Mouse (Mus musculus) neural tube, embryonic 12.5 days (tissue): ENCODE measurements at regions not wholly inside any gene's neighbourhood (a gene's known extent, or its start where the extent isn't known, plus 50 kb on each side); places are given as distances from the start of the nearest gene placed in this dataset.

Experiments
- ATAC-seq: fragments of 200-750 bp; cut with Nextera tagmentation; 2 replicates; pipeline ENCODE4 v1.8.0; 2017; ENCODE audit warnings: low read depth, mild to moderate bottlenecking, moderate TSS enrichment, moderate library complexity; ENCODE audit not compliant: low FRiP score
- H3K27ac ChIP-seq: fragments of 300-500 bp; sonication (generic); 2 replicates; pipeline ENCODE4 v1.5.1; 2016
- H3K27me3 ChIP-seq: fragments of 300-500 bp; sonication (generic); replicated peaks from 2 replicates; pipeline ENCODE4 v1.6.1; 2016; ENCODE audit warnings: mild to moderate bottlenecking
- H3K36me3 ChIP-seq: fragments of 300-500 bp; sonication (generic); 2 replicates; pipeline ENCODE4 v1.6.1; 2016; ENCODE audit warnings: mild to moderate bottlenecking
- H3K4me1 ChIP-seq: fragments of 300-500 bp; sonication (generic); 2 replicates; pipeline ENCODE4 v1.6.1; 2016
- H3K4me2 ChIP-seq: fragments of 300-500 bp; sonication (generic); replicated peaks from 2 replicates; pipeline ENCODE4 v1.6.1; 2016; ENCODE audit warnings: mild to moderate bottlenecking
- H3K4me3 ChIP-seq: fragments of 300-500 bp; sonication (generic); 2 replicates; pipeline ENCODE4 v1.5.1; 2016
- H3K9ac ChIP-seq: fragments of 300-500 bp; sonication (generic); 2 replicates; pipeline ENCODE4 v1.6.1; 2016; ENCODE audit warnings: mild to moderate bottlenecking
- H3K9me3 ChIP-seq: fragments of 300-500 bp; sonication (generic); 2 replicates; pipeline ENCODE4 v1.6.1; 2016; ENCODE audit warnings: mild to moderate bottlenecking
- WGBS: fragments of 180-500 bp; shearing (Covaris S2); methylation state at CpG from one replicate; pipeline ENCODE4 v1.1.7; 2016; 5-methylcytosine and 5-hydroxymethylcytosine counted together

DNA sequence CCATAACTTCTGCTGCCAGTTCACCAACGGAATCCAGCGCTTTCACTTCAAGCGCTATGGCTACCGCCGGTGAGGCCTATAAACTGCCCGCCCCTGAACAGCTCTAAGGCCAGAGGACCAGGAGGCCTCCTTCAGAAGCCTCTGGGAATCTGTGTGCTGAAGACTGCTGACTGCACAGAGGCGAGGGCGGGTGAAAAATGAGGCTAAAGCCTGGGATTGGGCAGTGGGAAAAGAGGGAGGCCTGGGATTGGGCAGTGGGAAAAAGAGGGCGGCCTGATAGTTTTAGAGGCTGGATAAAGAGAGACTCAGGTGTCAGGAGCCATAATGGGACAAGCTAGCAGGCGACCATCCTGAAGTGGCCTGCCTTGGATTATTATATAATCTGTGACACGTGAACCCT, 80.8 kb downstream of the Plekhb2 start:
- Histone ChIP-seq H3K9me3 (peaks cover 18% of the 10 kb centered on the region; the same call in 1 of the 2 replicates), H3K27me3 (no peaks in the 10 kb centered on the region), H3K36me3 (no peaks in the 10 kb centered on the region), H3K4me1 (no peaks in the 10 kb centered on the region), H3K4me3 (no peak overlapping the region), H3K4me2 (no peak overlapping the region), H3K9ac (no peak overlapping the region), H3K27ac (no peak overlapping the region)
- no peak for ATAC-seq
- WGBS: 88% methylated on average over 11 of the region's 11 CpGs

DNA sequence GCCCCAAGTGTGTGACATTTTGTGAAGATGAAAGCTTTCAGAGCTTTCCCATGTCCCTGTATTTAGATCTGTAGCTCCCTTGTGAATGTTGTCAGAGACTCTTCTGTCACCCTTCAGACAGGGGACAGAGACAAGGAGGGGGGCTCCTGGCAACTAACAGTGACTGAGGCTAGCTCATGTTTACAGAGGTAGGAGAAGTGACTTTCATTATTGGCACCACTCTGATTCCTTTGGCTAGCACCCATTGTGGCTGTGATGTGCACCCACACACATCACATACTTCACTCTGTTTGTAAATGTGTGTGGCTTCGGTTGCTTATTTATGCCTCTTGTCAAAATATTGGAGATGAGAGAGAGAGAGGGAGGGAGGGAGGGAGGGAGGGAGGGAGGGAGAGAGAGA, 93.4 kb downstream of the Plekhb2 start:
- no peak overlapping the region for H3K4me2 ChIP-seq
- WGBS: 94% methylated on average over 1 of the region's 1 CpGs
- no peak overlapping the region for H3K27ac ChIP-seq
- H3K9me3 ChIP-seq: no peaks in the 10 kb centered on the region
- no peak overlapping the region for H3K4me3 ChIP-seq
- H3K36me3 ChIP-seq: no peaks in the 10 kb centered on the region
- ATAC-seq: no peak
- H3K27me3 ChIP-seq: no peaks in the 10 kb centered on the region
- H3K4me1 ChIP-seq: no peaks in the 10 kb centered on the region
- H3K9ac ChIP-seq: no peak overlapping the region

DNA sequence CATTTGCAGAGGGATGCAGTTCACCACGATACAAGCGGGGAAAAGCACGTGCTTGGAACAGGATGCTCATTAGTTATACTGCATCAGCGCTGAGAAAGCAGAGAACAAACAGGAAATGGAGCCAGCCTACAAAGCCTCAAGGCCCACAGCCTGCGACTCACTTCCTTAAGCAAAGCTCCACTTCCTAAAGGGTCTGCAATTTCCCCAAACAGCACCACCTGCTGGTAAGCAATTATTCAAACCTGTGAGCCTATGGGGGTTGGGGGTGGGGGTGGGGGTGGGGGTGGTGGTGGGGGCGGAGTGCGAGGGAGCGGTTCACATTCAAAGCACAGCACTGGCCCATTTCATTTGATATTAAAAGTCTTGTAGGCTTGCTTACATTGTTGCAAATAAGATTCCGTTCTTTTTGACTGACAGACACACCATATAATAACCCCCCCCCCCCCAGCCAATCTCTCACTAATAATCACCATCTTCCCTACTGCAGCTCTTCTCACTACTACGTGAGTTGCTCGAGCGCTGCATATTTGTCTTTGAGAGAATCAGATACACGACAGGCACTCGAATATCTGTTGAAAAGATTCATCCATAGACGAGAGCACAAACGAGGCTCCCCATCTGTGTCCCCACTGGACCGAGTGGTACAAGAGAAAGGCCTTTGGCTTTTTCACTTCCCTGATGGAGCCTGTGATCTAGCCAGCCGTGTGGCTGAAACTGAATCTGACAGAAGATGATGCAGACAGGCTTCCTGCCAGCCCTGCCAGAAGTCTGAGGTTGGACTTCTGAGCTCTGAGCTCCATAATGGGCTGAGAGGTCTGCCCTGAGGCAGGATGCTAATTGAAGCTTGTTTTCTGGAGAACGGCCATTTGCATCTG, 112.1 kb downstream of the Plekhb2 start:
- Histone ChIP-seq H3K9ac (no peak overlapping the region), H3K4me2 (no peak overlapping the region), H3K4me1 (no peaks in the 10 kb centered on the region), H3K4me3 (no peak overlapping the region), H3K9me3 (0 out of 2 replicates have a peak, but pooled peaks cover 5% of the 10 kb centered on the region), H3K36me3 (no peaks in the 10 kb centered on the region), H3K27me3 (no peaks in the 10 kb centered on the region), H3K27ac (no peak overlapping the region)
- 84% methylated on average over 19 of the region's 19 CpGs for WGBS
- ATAC-seq: no peak

DNA sequence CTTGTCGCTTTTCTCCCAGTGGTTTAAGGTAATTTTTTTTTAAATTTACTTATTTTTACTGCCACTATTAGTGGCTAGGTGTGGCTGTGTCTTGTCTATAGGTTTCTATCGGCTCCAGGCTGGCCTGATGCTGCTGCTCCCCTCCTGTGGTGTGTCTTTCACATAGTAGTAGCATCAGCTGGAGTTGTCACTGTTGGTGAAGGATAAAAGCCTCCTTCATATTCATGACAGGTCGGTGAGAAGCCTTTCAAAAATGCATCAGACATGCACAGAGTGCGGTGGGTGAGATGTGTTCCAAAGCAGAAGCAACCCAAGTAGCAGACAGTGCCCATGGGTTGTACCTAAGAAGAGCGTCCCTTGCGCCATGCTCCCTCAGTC, 112.7 kb downstream of the Plekhb2 start:
- Histone ChIP-seq H3K4me2 (no peak overlapping the region), H3K27ac (no peak overlapping the region), H3K27me3 (no peaks in the 10 kb centered on the region), H3K36me3 (no peaks in the 10 kb centered on the region), H3K9ac (no peak overlapping the region), H3K4me3 (no peak overlapping the region), H3K9me3 (0 out of 2 replicates have a peak, but pooled peaks cover 5% of the 10 kb centered on the region), H3K4me1 (no peaks in the 10 kb centered on the region)
- WGBS: 76% methylated on average over 6 of the region's 6 CpGs
- no peak for ATAC-seq

DNA sequence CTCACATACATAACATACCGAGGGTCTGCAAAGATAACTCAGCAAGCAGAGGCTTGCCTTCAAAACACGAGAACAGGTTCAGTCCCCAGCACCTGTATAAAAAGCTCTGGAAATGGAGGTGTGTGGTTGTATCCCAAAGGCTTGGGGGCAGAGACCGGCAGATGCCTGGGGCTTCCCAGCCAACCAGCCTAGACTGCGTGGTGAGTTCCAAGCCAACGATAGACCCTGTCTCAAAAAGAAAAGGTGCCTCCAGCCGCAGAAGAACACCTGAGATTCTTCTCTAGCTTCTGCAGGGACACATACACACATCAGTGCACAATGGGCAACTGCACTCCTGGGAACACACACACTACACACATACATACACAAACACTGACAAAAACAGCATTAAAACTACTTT, 125.0 kb downstream of the Plekhb2 start:
- H3K4me1 ChIP-seq: no peaks in the 10 kb centered on the region
- peaks cover 17% of the 10 kb centered on the region for H3K9me3 ChIP-seq
- no peaks in the 10 kb centered on the region for H3K27me3 ChIP-seq
- 91% methylated on average over 6 of the region's 6 CpGs for WGBS
- H3K9ac ChIP-seq: no peak overlapping the region
- H3K4me3 ChIP-seq: no peak overlapping the region
- no peak overlapping the region for H3K4me2 ChIP-seq
- no peaks in the 10 kb centered on the region for H3K36me3 ChIP-seq
- no peak for ATAC-seq
- H3K27ac ChIP-seq: no peak overlapping the region

DNA sequence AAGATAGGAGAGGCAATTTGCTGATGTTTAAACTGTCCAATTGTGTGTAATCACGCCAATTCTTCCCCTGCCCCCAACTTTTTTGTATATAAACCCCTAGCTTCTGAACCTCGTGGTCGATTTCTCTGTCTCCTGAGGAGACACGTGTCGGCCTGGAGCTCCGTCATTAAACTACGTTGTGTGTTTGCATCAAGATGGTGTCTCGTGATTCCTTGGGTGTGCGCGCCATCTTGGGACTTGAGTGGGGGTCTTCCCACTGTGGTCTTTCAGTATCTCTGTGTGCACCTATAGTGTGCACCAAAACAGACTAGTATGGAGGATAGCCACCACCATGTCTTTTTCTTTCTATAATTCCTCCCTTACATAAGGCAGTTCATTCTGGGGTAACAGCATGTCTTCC, 128.4 kb downstream of the Plekhb2 start:
- H3K27ac ChIP-seq: no peak overlapping the region
- H3K27me3 ChIP-seq: no peaks in the 10 kb centered on the region
- ATAC-seq: no peak
- no peaks in the 10 kb centered on the region for H3K36me3 ChIP-seq
- WGBS: 92% methylated on average over 10 of the region's 10 CpGs
- no peaks in the 10 kb centered on the region for H3K4me1 ChIP-seq
- no peak overlapping the region for H3K4me2 ChIP-seq
- peaks cover 20% of the 10 kb centered on the region for H3K9me3 ChIP-seq
- no peak overlapping the region for H3K9ac ChIP-seq
- no peak overlapping the region for H3K4me3 ChIP-seq

DNA sequence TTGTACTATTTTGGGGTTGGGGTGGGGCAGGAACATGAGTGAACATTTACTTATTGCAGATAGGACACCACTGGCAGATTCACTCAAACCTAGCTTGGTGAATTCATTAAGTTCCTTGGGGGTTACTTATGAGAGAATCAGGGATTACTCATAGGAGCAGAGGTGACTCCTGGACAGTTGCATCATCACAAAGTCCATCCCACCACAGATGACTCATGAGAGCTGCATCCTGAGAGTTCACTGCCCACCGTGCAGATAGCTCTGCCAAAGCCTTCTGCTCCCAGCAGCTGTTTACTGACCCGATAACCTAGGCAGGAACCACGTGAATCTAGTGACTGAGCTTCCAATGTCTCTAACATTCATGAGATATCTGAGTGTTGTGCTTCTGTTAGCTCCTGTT, 129.6 kb downstream of the Plekhb2 start:
- WGBS: 84% methylated on average over 3 of the region's 3 CpGs
- Histone ChIP-seq H3K27ac (no peak overlapping the region), H3K4me3 (no peak overlapping the region), H3K36me3 (no peaks in the 10 kb centered on the region), H3K27me3 (no peaks in the 10 kb centered on the region), H3K4me2 (no peak overlapping the region), H3K4me1 (no peaks in the 10 kb centered on the region), H3K9ac (no peak overlapping the region), H3K9me3 (peaks cover 20% of the 10 kb centered on the region)
- no peak for ATAC-seq

DNA sequence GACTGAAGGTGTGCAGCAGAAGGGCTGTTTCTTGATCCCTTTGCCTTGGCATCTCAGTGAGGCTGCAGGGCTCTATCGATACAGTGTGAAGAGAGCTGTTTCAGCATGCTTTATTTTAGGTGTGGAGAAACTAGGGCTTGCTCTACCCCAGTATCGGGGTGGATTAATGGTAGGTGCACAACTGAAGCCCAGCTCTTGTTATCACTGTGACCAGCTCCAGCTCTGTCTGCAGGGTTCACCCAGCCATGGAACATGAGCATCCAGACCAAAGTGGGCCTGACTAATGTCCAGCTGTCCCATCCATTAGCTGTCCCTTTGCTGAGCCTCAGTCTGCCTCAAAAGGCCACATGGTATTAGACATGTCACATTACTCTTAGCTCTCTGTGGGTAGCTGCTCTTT, 132.2 kb downstream of the Plekhb2 start:
- no peaks in the 10 kb centered on the region for H3K4me1 ChIP-seq
- H3K9ac ChIP-seq: no peak overlapping the region
- H3K36me3 ChIP-seq: no peaks in the 10 kb centered on the region
- 88% methylated on average over 2 of the region's 2 CpGs for WGBS
- no peak overlapping the region for H3K4me2 ChIP-seq
- no peaks in the 10 kb centered on the region for H3K27me3 ChIP-seq
- peaks cover 20% of the 10 kb centered on the region for H3K9me3 ChIP-seq
- H3K4me3 ChIP-seq: no peak overlapping the region
- no peak overlapping the region for H3K27ac ChIP-seq
- no peak for ATAC-seq

DNA sequence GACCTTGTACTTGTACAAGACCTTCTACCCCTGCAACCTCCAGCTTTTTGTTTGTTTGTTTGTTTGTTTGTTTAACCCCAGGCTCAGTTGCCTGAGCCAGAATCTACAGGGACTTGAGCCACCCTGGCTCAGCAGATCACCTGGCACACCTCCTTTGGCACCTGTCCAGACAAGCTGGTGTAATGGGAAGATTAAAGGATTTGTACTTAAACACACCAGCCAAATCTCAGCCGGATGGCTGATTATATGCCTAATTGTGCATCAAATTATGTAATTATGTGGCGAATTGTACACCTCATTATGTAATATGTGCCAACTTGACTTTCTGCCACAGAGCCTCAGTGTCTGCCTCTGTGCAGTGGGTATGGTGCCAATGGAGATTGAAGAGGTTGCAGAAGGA, 133.2 kb downstream of the Plekhb2 start:
- ATAC-seq: no peak
- Histone ChIP-seq H3K36me3 (no peaks in the 10 kb centered on the region), H3K9me3 (peaks cover 20% of the 10 kb centered on the region), H3K9ac (no peak overlapping the region), H3K27me3 (no peaks in the 10 kb centered on the region), H3K27ac (no peak overlapping the region), H3K4me2 (no peak overlapping the region), H3K4me3 (no peak overlapping the region), H3K4me1 (no peaks in the 10 kb centered on the region)
- 90% methylated on average over 2 of the region's 2 CpGs for WGBS

DNA sequence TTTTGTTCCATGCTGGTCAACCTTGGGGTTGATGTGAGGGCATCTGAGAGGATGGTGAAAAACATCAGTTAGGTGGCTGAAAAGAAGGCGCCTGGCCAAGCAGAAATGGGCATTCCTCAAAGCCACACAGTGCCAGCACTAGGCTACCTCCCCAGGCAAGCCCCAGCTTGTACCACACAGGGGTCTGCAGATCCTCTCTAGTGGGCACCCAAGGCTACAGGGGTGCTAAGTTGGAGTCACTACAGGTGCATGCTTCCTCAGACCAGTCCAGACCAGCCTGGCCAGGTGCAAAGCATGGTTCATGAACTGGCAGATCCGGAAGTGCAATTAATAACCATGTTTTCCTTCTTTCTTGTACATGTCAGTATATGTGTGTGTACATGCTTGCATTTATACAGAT, 137.1 kb downstream of the Plekhb2 start:
- H3K27me3 ChIP-seq: no peaks in the 10 kb centered on the region
- WGBS: 93% methylated on average over 2 of the region's 2 CpGs
- no peaks in the 10 kb centered on the region for H3K36me3 ChIP-seq
- no peaks in the 10 kb centered on the region for H3K4me1 ChIP-seq
- no peak overlapping the region for H3K4me2 ChIP-seq
- no peak for ATAC-seq
- no peaks in the 10 kb centered on the region for H3K9me3 ChIP-seq
- no peak overlapping the region for H3K9ac ChIP-seq
- no peak overlapping the region for H3K27ac ChIP-seq
- H3K4me3 ChIP-seq: no peak overlapping the region

DNA sequence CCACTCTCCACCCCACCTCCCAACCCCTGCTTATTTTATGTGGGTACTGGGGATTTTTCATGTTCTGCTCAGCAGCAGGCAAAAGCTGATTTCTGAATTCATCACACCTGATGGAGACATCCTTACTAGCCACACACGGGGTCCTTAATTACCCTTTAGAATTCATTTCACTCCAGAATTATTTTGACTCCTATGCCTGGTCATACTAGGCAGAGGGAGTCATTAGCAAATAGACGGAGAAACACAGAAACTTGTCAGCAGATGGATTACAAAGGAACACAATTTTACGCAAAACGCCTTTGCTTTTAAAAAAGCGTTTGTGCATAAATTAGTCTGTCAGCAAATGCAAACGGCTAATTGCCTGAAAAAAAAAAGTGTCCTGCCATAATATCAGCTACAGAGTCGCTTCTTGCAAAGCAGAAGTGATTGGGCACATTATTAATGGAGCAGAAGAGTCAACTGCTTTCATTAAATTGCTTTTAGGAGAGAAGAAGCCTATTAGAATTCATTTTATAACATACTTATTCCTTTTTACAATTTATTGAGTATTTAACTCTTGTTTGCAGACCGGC, 138.0 kb downstream of the Plekhb2 start:
- Histone ChIP-seq H3K27me3 (no peaks in the 10 kb centered on the region), H3K9me3 (no peaks in the 10 kb centered on the region), H3K36me3 (no peaks in the 10 kb centered on the region), H3K4me1 (no peaks in the 10 kb centered on the region), H3K27ac (no peak overlapping the region), H3K9ac (no peak overlapping the region), H3K4me3 (no peak overlapping the region), H3K4me2 (no peak overlapping the region)
- WGBS: 55% methylated on average over 8 of the region's 8 CpGs
- no peak for ATAC-seq

DNA sequence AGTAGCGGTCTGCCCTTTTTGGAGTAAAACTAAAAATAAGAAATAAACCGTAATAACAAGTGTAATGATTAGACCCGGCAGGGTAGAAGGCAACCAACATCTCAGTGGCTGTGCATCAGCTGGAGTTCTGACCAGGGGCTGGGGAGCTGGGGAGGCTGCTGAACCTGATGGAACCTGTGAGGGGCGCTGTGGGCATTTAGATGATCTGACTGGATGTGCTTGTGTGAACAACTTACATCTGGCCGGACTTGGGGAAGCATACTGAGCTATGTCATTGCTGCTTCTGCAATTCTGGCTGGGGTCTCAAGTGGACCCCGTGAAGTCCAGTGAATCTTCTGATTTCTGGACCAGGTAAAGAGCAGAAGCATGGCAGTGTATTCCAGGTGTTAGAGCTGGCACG, 138.4 kb downstream of the Plekhb2 start:
- H3K27ac ChIP-seq: no peak overlapping the region
- H3K4me1 ChIP-seq: no peaks in the 10 kb centered on the region
- no peaks in the 10 kb centered on the region for H3K36me3 ChIP-seq
- H3K4me2 ChIP-seq: no peak overlapping the region
- H3K9me3 ChIP-seq: no peaks in the 10 kb centered on the region
- H3K27me3 ChIP-seq: no peaks in the 10 kb centered on the region
- H3K9ac ChIP-seq: no peak overlapping the region
- ATAC-seq: no peak
- WGBS: 77% methylated on average over 7 of the region's 7 CpGs
- H3K4me3 ChIP-seq: no peak overlapping the region

DNA sequence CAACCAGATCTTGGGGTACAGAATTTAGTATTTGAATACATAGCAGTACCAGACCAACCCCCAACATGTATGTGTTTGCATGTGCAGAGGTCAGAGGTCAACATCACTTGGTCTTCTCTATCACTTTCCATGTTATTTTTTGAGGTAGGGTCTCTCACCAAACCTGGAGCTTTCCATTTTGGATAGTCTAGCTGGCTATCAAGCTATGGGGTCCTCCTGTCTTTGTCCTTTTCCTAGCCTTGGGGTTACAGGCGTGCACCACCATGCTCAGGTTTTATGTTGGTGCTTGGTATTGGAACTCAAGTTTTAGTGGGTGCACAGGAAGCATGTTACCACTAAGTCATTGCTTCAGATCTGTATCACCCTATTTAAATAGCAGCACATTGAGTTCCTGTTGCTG, 151.0 kb downstream of the Plekhb2 start:
- Histone ChIP-seq H3K27ac (no peak overlapping the region), H3K4me3 (no peak overlapping the region), H3K36me3 (no peaks in the 10 kb centered on the region), H3K9me3 (no peaks in the 10 kb centered on the region), H3K4me1 (no peaks in the 10 kb centered on the region), H3K9ac (no peak overlapping the region), H3K4me2 (no peak overlapping the region), H3K27me3 (no peaks in the 10 kb centered on the region)
- ATAC-seq: no peak
- WGBS: 91% methylated on average over 1 of the region's 1 CpGs
